ENCODE assay signal across 27 mouse cellular contexts in the genomic region with DNA sequence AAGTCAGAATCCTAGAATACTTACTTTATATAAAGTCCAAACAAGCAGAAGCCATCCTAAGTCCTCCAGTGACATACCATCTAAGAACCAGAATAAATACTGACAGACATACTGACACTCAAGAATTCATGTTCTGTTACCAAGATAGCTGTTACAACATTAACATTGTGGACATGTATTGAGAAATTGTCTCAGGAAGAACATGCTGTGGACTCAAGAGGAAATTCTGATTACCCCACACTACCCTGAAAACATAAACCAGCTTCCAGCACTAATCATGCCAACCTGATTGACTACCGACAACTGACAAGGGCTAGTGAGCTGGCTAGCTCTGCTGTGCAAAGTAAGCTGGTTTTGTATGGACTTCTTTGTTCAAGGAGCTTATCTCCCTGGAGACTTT. TPM values are rescaled to one million over a fixed set of nuclear protein-coding genes. Genes with fewer than 3 reads are reported as not detected.
DNase-seq lines count a peak whose midpoint lies in the region; ATAC-seq and TF ChIP-seq lines count a peak whose summit lies in the region.
"Had no signal": no experiment of that assay in that cellular context is flagged by ENCODE, and none has a peak within 500 bp of the region (broad histone marks: within the 10 kb centered on the region; RNA-seq: fewer than 3 reads in every experiment).

No protein-coding gene starts in this region.

- H3K27ac ChIP-seq in midbrain, embryonic 11.5 days (ENCODE audit: low read depth, low read length), result no peak overlapping the region
- no peak overlapping the region for H3K27ac ChIP-seq in midbrain, embryonic 13.5 days
- H3K27ac ChIP-seq in embryonic facial prominence, embryonic 14.5 days (replicated peaks; ENCODE audit: low read depth, low read length), result no peak overlapping the region
- H3K27ac ChIP-seq in intestine, postnatal 0 days (ENCODE audit: low read depth, low read length), result no peak overlapping the region
- H3K27ac ChIP-seq: embryonic facial prominence, embryonic 12.5 days; embryonic facial prominence, embryonic 15.5 days; forebrain, embryonic 10.5 days; forebrain, embryonic 12.5 days had no signal

- 0 out of 2 replicates have a peak, but pooled peaks cover 3% of the 10 kb centered on the region for H3K4me1 ChIP-seq in midbrain, embryonic 11.5 days (ENCODE audit: control insufficient read depth, insufficient read depth, low read length)
- H3K4me1 ChIP-seq in midbrain, embryonic 13.5 days (replicated peaks), result no peaks in the 10 kb centered on the region
- no peaks in the 10 kb centered on the region for H3K4me1 ChIP-seq in embryonic facial prominence, embryonic 14.5 days (ENCODE audit: control insufficient read depth, insufficient read depth, low read length)
- no peaks in the 10 kb centered on the region for H3K4me1 ChIP-seq in intestine, postnatal 0 days (replicated peaks; ENCODE audit: control insufficient read depth, insufficient read depth, low read length)
- H3K4me1 ChIP-seq: embryonic facial prominence, embryonic 12.5 days; embryonic facial prominence, embryonic 15.5 days; forebrain, embryonic 12.5 days had no signal

- no peak for ATAC-seq in midbrain, embryonic 11.5 days (ENCODE audit: low FRiP score)
- no peak for ATAC-seq in midbrain, embryonic 13.5 days
- no peak for ATAC-seq in embryonic facial prominence, embryonic 14.5 days (ENCODE audit: low read depth)
- peak; percentile 74 for ATAC-seq in megakaryocyte, adult 5-6 weeks (ENCODE audit: poor library complexity, severe bottlenecking)
- no peak for ATAC-seq in intestine, postnatal 0 days
- ATAC-seq: activated CD4-positive, CD25-positive, alpha-beta regulatory T cell, adult 4 months; CD4-positive, CD25-positive, alpha-beta regulatory T cell, adult 4 months; forebrain, embryonic 14.5 days; forebrain, embryonic 16.5 days; Patski had no signal

- no peak overlapping the region for H3K9ac ChIP-seq in midbrain, embryonic 11.5 days (ENCODE audit: low read length)
- no peak overlapping the region for H3K9ac ChIP-seq in midbrain, embryonic 13.5 days (replicated peaks)
- no peak overlapping the region for H3K9ac ChIP-seq in embryonic facial prominence, embryonic 14.5 days (ENCODE audit: low read depth, low read length)
- no peak overlapping the region for H3K9ac ChIP-seq in intestine, postnatal 0 days (ENCODE audit: low read depth, low read length)
- H3K9ac ChIP-seq: embryonic facial prominence, embryonic 12.5 days; embryonic facial prominence, embryonic 15.5 days; forebrain, embryonic 12.5 days had no signal

- no peak overlapping the region for H3K4me2 ChIP-seq in midbrain, embryonic 11.5 days
- no peak overlapping the region for H3K4me2 ChIP-seq in midbrain, embryonic 13.5 days (replicated peaks)
- no peak overlapping the region for H3K4me2 ChIP-seq in embryonic facial prominence, embryonic 14.5 days (ENCODE audit: low read depth, low read length)
- no peak overlapping the region for H3K4me2 ChIP-seq in intestine, postnatal 0 days (replicated peaks; ENCODE audit: low read depth)
- H3K4me2 ChIP-seq: embryonic facial prominence, embryonic 12.5 days; embryonic facial prominence, embryonic 15.5 days; forebrain, embryonic 12.5 days had no signal

- TF ChIP-seq CTCF in intestine, postnatal 0 days (IDR thresholded peaks at IDR 0.05; ENCODE audit: low read depth), result no peak

- DNase-seq in midbrain, embryonic 11.5 days (ENCODE audit: low spot score, missing footprints), result peak; percentile 85
- DNase-seq in embryonic facial prominence, embryonic 14.5 days (ENCODE audit: low spot score), result peak; percentile 5
- DNase-seq in heart, postnatal 10 days, result no peak
- no peak for DNase-seq in frontal cortex, postnatal 14 days (ENCODE audit: low spot score in 2 of 2)
- DNase-seq: adrenal gland, adult 8-10 months; adrenal gland, postnatal 14 days; adrenal gland, postnatal 36 days; B cell, adult 2 months; cerebellum, adult 11-12 months; cerebellum, adult 2 months; cerebellum, adult 9-10 months; cerebellum, postnatal 10 days; cerebellum, postnatal 25 days had no signal

- no peak overlapping the region for H3K4me3 ChIP-seq in midbrain, embryonic 11.5 days (ENCODE audit: low read depth, low read length)
- no peak overlapping the region for H3K4me3 ChIP-seq in midbrain, embryonic 13.5 days (replicated peaks)
- no peak overlapping the region for H3K4me3 ChIP-seq in embryonic facial prominence, embryonic 14.5 days (ENCODE audit: low read depth, low read length)
- H3K4me3 ChIP-seq in intestine, postnatal 0 days (ENCODE audit: low read depth, low read length), result no peak overlapping the region
- H3K4me3 ChIP-seq: embryonic facial prominence, embryonic 12.5 days; embryonic facial prominence, embryonic 15.5 days; erythroblast, embryonic 14.5 days; forebrain, embryonic 10.5 days; forebrain, embryonic 12.5 days had no signal

- no peaks in the 10 kb centered on the region for H3K9me3 ChIP-seq in midbrain, embryonic 11.5 days (ENCODE audit: control insufficient read depth, low read length)
- H3K9me3 ChIP-seq in midbrain, embryonic 13.5 days, result no peaks in the 10 kb centered on the region
- H3K9me3 ChIP-seq in embryonic facial prominence, embryonic 14.5 days (ENCODE audit: control insufficient read depth, low read length), result no peaks in the 10 kb centered on the region
- no peaks in the 10 kb centered on the region for H3K9me3 ChIP-seq in intestine, postnatal 0 days (ENCODE audit: control insufficient read depth)
- H3K9me3 ChIP-seq: embryonic facial prominence, embryonic 12.5 days; embryonic facial prominence, embryonic 15.5 days; forebrain, embryonic 10.5 days; forebrain, embryonic 12.5 days; G1E had no signal

- H3K27me3 ChIP-seq in midbrain, embryonic 11.5 days (ENCODE audit: control insufficient read depth, insufficient read depth, low read length), result no peaks in the 10 kb centered on the region
- H3K27me3 ChIP-seq in midbrain, embryonic 13.5 days, result no peaks in the 10 kb centered on the region
- no peaks in the 10 kb centered on the region for H3K27me3 ChIP-seq in embryonic facial prominence, embryonic 14.5 days (replicated peaks; ENCODE audit: control insufficient read depth, insufficient read depth, low read length)
- no peaks in the 10 kb centered on the region for H3K27me3 ChIP-seq in intestine, postnatal 0 days (replicated peaks; ENCODE audit: control insufficient read depth, insufficient read depth, low read length)
- H3K27me3 ChIP-seq: embryonic facial prominence, embryonic 12.5 days; embryonic facial prominence, embryonic 15.5 days; forebrain, embryonic 12.5 days had no signal

- WGBS in midbrain, embryonic 11.5 days, result 15% methylated on average over 1 of the region's 1 CpGs
- WGBS in midbrain, embryonic 13.5 days, result 17% methylated on average over 1 of the region's 1 CpGs
- 75% methylated on average over 1 of the region's 1 CpGs for WGBS in embryonic facial prominence, embryonic 14.5 days
- WGBS in intestine, postnatal 0 days, result 92% methylated on average over 1 of the region's 1 CpGs

- no peaks in the 10 kb centered on the region for H3K36me3 ChIP-seq in midbrain, embryonic 11.5 days (ENCODE audit: control insufficient read depth, insufficient read depth, low read length)
- H3K36me3 ChIP-seq in midbrain, embryonic 13.5 days, result no peaks in the 10 kb centered on the region
- H3K36me3 ChIP-seq in embryonic facial prominence, embryonic 14.5 days (ENCODE audit: control insufficient read depth, insufficient read depth, low read length), result no peaks in the 10 kb centered on the region
- no peaks in the 10 kb centered on the region for H3K36me3 ChIP-seq in intestine, postnatal 0 days (ENCODE audit: control insufficient read depth, insufficient read depth)
- H3K36me3 ChIP-seq: embryonic facial prominence, embryonic 12.5 days; embryonic facial prominence, embryonic 15.5 days; forebrain, embryonic 10.5 days; forebrain, embryonic 12.5 days; G1E had no signal

- intact Hi-C loops in heart, postnatal 10 days (cut with DNase I), result loop anchor here (5.0 kb wide), 1 partner anchor 75 kb away; a partner anchor contains a TSS

RNA-seq across cellular contexts. Expression of a gene that starts 51.1 kb away (rescaled TPM):
- polyA plus RNA-seq in midbrain, embryonic 11.5 days (2014; fragmentation: Nextera tagmentation; extraction: Ambion mirVana), result 100 and 107 TPM in 2 replicates
- 29.8 and 34.1 TPM in 2 replicates for polyA plus RNA-seq in midbrain, embryonic 13.5 days (2015; fragmentation: Nextera tagmentation; extraction: Ambion mirVana)
- 41.1 and 48.7 TPM in 2 replicates for polyA plus RNA-seq in embryonic facial prominence, embryonic 14.5 days (2014; fragmentation: Nextera tagmentation; extraction: Ambion mirVana)
- total RNA-seq in megakaryocyte, adult 5-6 weeks (2015), result 80.0 and 82.6 TPM in 2 replicates
- total RNA-seq in megakaryocyte, adult 5-6 weeks (2017), result 143 and 162 TPM in 2 replicates
- total RNA-seq in heart, postnatal 10 days (2021), result 10 to 100 TPM; 11.0 to 12.2 TPM
- polyA plus RNA-seq in intestine, postnatal 0 days (2015; fragmentation: Nextera tagmentation; extraction: Ambion mirVana), result 11.0 and 13.0 TPM in 2 replicates

Comparison
In these comparisons a context has a peak if more than half of its experiments do, and no peak if none do; other contexts are left out.
1. DNase-seq: peak in midbrain, embryonic 11.5 days (single experiment) and embryonic facial prominence, embryonic 14.5 days (single experiment); none in heart, postnatal 10 days (0 of 2) and frontal cortex, postnatal 14 days (0 of 2).